Mouse (Mus musculus) heart, adult 2 months (tissue): ENCODE results near the gene Zdhhc18. TPM values are rescaled to one million over a fixed set of nuclear protein-coding genes. Genes with fewer than 3 reads are reported as not detected.
A peak's percentile ranks its signal among the peaks of the same experiment; 100 is the strongest.

ENCODE experiments used
- DNase-seq, 2 experiments: peaks; one replicate each; pipeline ENCODE4 v3.0.0; 2021
- H3K27ac ChIP-seq: fragments of 200-600 bp; 2 replicates; pipeline ENCODE4 v1.8.1; 2022
- H3K27me3 ChIP-seq: fragments of 200-500 bp; 2 replicates; pipeline ENCODE4 v1.6.1; 2012; ENCODE audit warnings: mild to moderate bottlenecking, low read length, inconsistent platforms, mixed read lengths; ENCODE audit not compliant: control insufficient read depth, insufficient read depth
- H3K36me3 ChIP-seq: fragments of 200-500 bp; 2 replicates; pipeline ENCODE4 v1.6.1; 2012; ENCODE audit warnings: low read length, inconsistent platforms; ENCODE audit not compliant: control insufficient read depth, insufficient read depth
- H3K4me1 ChIP-seq: fragments of 200-500 bp; 2 replicates; pipeline ENCODE4 v1.6.1; 2011; ENCODE audit warnings: low read length; ENCODE audit not compliant: control insufficient read depth, insufficient read depth
- H3K4me3 ChIP-seq: fragments of 200-600 bp; 2 replicates; pipeline ENCODE4 v1.8.1; 2022
- H3K79me2 ChIP-seq: fragments of 200-500 bp; replicated peaks from 2 replicates; pipeline ENCODE4 v1.6.1; 2012; ENCODE audit warnings: mild to moderate bottlenecking, inconsistent platforms, low read length, moderate library complexity, mixed read lengths; ENCODE audit not compliant: control insufficient read depth, insufficient read depth
- H3K9ac ChIP-seq: fragments of 200-500 bp; 2 replicates; pipeline ENCODE4 v1.6.1; 2012; ENCODE audit warnings: low read depth, mild to moderate bottlenecking, control low read depth, inconsistent platforms, low read length, mixed read lengths
- CTCF ChIP-seq: fragments of 200-600 bp; IDR thresholded peaks from 2 replicates; pipeline ENCODE4 v1.8.1; 2022; ENCODE audit warnings: antibody characterized with exemption, mild to moderate bottlenecking, moderate library complexity
- EP300 ChIP-seq: fragments of 200-500 bp; IDR thresholded peaks from 2 replicates; pipeline ENCODE4 v1.6.1; 2011; ENCODE audit warnings: low read depth, low read length, control low read depth; ENCODE audit not compliant: insufficient read depth
- POLR2A ChIP-seq: fragments of 200-500 bp; IDR thresholded peaks from 2 replicates; pipeline ENCODE4 v1.6.1; 2011; ENCODE audit warnings: mild to moderate bottlenecking, low read depth, low read length, control low read depth; ENCODE audit not compliant: insufficient read depth
- WGBS: fragments of 180-500 bp; shearing (Covaris S2); methylation state at CpG from one replicate; pipeline ENCODE4 v1.1.7; 2018; 5-methylcytosine and 5-hydroxymethylcytosine counted together
- intact Hi-C: fragments of 180-260 bp; cut with DNase I; formaldehyde crosslinking; loops from one replicate; pipeline ENCODE4 v1.15.1; 2025
- polyA plus RNA-seq: library from polyadenylated mRNA; depleted of rRNA; stranded (reverse); fragments of >200 nt; gene quantifications from 2 replicates; pipeline ENCODE4 v1.2.3, GENCODE M21; 2012
- total RNA-seq, 2 experiments: library from RNA; stranded (reverse); gene quantifications; 2 replicates each; pipeline ENCODE4 v1.2.3; 2021

Zdhhc18 gene
- total and polyA plus RNA-seq, 3 experiments, result 21.3 to 37.3 (median 27.7) TPM

DNA sequence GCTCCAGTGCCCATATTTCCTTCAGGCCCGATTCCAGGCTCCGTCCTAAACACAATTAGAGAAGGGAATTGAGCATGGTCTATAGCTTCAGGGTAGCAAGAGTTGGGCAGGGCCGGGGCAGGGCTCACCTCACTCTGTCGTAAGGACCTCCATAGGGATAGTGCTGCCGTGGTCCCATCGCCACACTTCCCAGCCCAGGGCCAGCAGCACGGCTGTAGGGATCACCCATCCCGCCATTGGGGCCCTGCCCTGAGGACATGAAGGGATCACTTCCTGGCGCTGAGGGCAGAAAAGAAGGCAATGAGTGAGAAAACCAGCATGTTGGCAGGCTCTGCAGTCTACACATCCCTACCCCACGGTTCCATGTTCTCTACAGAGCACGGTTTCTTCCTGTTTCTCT lies 36.6 kb upstream of the Zdhhc18 start:
- Histone ChIP-seq H3K79me2 (no peaks in the 10 kb centered on the region), H3K27ac (no peak overlapping the region), H3K4me3 (no peak overlapping the region), H3K9ac (no peak overlapping the region), H3K27me3 (no peaks in the 10 kb centered on the region), H3K36me3 (peaks cover 17% of the 10 kb centered on the region), H3K4me1 (peaks cover 11% of the 10 kb centered on the region)
- TF ChIP-seq CTCF (no peak), POLR2A (no peak), EP300 (no peak)
- 81% methylated on average over 11 of the region's 11 CpGs for WGBS
- intact Hi-C loops, result loop anchor here (5.0 kb wide), 1 partner anchor 41 kb away; no protein-coding TSS in a partner anchor
- DNase-seq, result no peak

DNA sequence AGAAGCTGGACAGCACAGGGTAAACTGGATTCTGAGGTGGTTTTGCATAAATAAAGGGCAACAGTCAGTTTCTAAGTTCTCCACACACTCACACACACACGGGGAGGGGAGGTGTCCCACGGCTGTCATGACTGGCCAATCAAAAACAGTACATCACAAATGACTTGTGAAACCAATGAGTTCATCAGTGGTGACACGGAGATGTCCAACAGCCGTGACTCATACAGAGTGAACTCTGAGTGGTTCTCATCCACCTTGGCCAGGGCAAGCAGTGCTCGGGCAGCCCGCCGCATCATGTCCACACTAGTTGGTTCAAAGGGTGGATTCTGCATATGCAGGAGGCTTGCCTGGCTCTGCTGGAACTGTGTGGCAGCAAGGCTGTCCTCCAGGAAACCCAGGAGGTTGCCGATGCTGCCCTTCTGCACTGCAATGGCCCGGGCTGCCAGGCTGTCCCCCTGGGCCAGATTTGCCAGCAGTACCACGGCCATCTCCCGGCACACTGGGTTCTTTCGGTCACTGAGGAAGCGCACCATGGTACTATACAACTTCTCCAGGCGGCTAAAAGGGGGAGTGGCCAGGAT lies 30.3 kb upstream of the Zdhhc18 start:
- Histone ChIP-seq H3K27me3 (no peaks in the 10 kb centered on the region), H3K4me1 (peaks cover 4% of the 10 kb centered on the region), H3K79me2 (no peaks in the 10 kb centered on the region), H3K4me3 (no peak overlapping the region), H3K36me3 (peaks cover 4% of the 10 kb centered on the region), H3K27ac (no peak overlapping the region), H3K9ac (no peak overlapping the region)
- 73% methylated on average over 14 of the region's 14 CpGs for WGBS
- DNase-seq, result no peak
- TF ChIP-seq POLR2A, result no peak
- TF ChIP-seq CTCF, result no peak
- TF ChIP-seq EP300, result no peak
- intact Hi-C loops, result loop anchor here (2.0 kb wide), 1 partner anchor 15 kb away; no protein-coding TSS in a partner anchor

DNA sequence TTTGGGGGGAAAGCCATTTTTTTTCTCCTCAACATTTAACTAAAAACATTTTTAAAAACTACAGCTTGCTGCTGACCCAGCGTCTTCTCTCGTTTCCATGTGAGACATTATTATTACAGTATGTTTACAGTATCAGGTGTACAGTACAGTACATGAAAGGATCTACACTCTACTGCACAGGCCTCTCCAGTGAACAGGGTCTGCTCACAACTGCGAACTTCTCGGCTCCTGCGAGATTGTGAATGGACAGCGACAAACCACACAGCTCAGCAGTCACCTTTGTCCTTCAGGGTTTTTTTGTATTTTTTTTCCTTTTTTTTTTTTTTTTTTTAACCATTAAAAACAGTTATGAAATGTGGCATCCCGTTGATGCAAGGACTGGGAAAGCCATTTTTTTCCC lies 29.7 kb upstream of the Zdhhc18 start:
- intact Hi-C loops, result loop anchor here (2.0 kb wide), 1 partner anchor 15 kb away; no protein-coding TSS in a partner anchor
- Histone ChIP-seq H3K79me2 (no peaks in the 10 kb centered on the region), H3K27ac (no peak overlapping the region), H3K27me3 (no peaks in the 10 kb centered on the region), H3K9ac (no peak overlapping the region), H3K36me3 (peaks cover 4% of the 10 kb centered on the region), H3K4me1 (peaks cover 4% of the 10 kb centered on the region), H3K4me3 (no peak overlapping the region)
- no peak for DNase-seq
- TF ChIP-seq POLR2A (no peak), CTCF (no peak)
- WGBS, result 78% methylated on average over 7 of the region's 7 CpGs

GRCm38 (mm10) chr4:133677266-133677665 lies 27.3 kb upstream of the Zdhhc18 start:
- 77% methylated on average over 7 of the region's 7 CpGs for WGBS
- intact Hi-C loops, result no loop called here
- no peak overlapping the region for H3K4me3 ChIP-seq
- no peak for TF ChIP-seq EP300
- TF ChIP-seq POLR2A, result no peak
- no peak for TF ChIP-seq CTCF
- H3K27ac ChIP-seq, result no peak overlapping the region
- no peaks in the 10 kb centered on the region for H3K79me2 ChIP-seq
- DNase-seq, result no peak
- H3K27me3 ChIP-seq, result no peaks in the 10 kb centered on the region
- peaks cover 4% of the 10 kb centered on the region for H3K36me3 ChIP-seq
- H3K4me1 ChIP-seq, result peaks cover 10% of the 10 kb centered on the region
- no peak overlapping the region for H3K9ac ChIP-seq

DNA sequence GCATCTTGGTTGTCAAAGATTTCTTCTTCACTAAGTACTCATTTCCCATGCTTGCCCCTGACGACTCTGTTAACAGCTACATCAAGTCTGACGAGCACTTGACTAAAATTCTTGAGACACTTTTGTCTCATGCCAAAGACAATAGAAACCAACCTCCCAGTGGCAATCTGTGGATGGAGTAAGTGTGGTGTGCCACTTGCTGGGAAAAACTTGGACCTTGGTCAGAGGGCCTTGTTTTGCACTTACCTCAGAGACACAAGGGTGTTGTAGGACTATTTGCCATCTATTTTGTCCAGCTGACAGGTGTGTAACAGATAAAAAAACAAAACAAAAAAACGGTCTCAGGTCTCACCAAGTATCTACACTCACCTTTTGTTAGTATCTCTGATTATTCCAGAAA lies 26.2 kb upstream of the Zdhhc18 start:
- no peak for TF ChIP-seq CTCF
- TF ChIP-seq EP300, result no peak
- TF ChIP-seq POLR2A, result no peak
- intact Hi-C loops, result no loop called here
- Histone ChIP-seq H3K27me3 (no peaks in the 10 kb centered on the region), H3K4me3 (no peak overlapping the region), H3K27ac (peak overlapping the region; percentile 78), H3K36me3 (peaks cover 2% of the 10 kb centered on the region; the same call in 1 of the 2 replicates), H3K9ac (no peak overlapping the region), H3K4me1 (peaks cover 10% of the 10 kb centered on the region), H3K79me2 (no peaks in the 10 kb centered on the region)
- WGBS, result 16% methylated on average over 3 of the region's 3 CpGs
- no peak for DNase-seq

DNA sequence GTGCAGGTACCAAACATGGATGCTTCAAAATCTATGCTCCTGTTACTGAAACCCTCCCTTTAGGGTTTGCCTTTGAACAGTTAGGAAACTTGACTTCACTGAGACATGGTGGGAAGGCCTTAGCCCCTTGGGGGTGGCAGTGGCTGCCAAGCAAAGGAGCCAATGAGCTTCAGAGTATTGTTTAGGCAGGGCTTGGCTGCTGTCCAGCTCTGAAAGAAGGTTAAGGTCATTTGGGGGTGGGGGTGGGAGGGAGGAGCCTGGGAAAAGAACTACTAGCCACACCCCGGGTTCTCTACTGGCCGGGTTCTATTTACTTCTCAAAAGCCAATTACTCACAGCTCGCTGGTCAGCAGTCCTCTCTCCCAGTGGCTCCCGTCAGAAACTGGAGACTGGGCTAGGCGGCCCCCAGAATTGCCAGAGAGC lies 25.7 kb upstream of the Zdhhc18 start:
- Histone ChIP-seq H3K4me3 (no peak overlapping the region), H3K27ac (peak overlapping the region; percentile 78), H3K36me3 (peaks cover 2% of the 10 kb centered on the region; the same call in 1 of the 2 replicates), H3K79me2 (no peaks in the 10 kb centered on the region), H3K27me3 (no peaks in the 10 kb centered on the region), H3K9ac (no peak overlapping the region), H3K4me1 (peaks cover 10% of the 10 kb centered on the region)
- 11% methylated on average over 5 of the region's 5 CpGs for WGBS
- no peak for TF ChIP-seq POLR2A
- no peak for TF ChIP-seq EP300
- TF ChIP-seq CTCF, result no peak
- peak; percentile 60 to 72 for DNase-seq
- intact Hi-C loops, result no loop called here

GRCm38 (mm10) chr4:133674331-133674695 lies 24.4 kb upstream of the Zdhhc18 start:
- Histone ChIP-seq H3K36me3 (peaks cover 2% of the 10 kb centered on the region; the same call in 1 of the 2 replicates), H3K4me3 (0 out of 2 replicates have a peak overlapping the region, but pooled peaks have one; percentile 7), H3K9ac (peak overlapping the region; percentile 45; the same call in 1 of the 2 replicates), H3K27ac (peak overlapping the region; percentile 100), H3K79me2 (no peaks in the 10 kb centered on the region), H3K4me1 (peaks cover 10% of the 10 kb centered on the region), H3K27me3 (no peaks in the 10 kb centered on the region)
- intact Hi-C loops, result loop anchor here (1.0 kb wide), 1 partner anchor 54 kb away; no protein-coding TSS in a partner anchor
- no peak for DNase-seq
- 35% methylated on average over 8 of the region's 8 CpGs for WGBS
- TF ChIP-seq CTCF, result no peak
- no peak for TF ChIP-seq EP300
- no peak for TF ChIP-seq POLR2A
